Mouse (Mus musculus): Measurements from ENCODE around the gene Cdh23. TPM values are rescaled to one million over a fixed set of nuclear protein-coding genes. Genes with fewer than 3 reads are reported as not detected.

The Cdh23 gene
- polyA plus RNA-seq, 1 experiment from 2014 or later = 4.7 TPM

DNA sequence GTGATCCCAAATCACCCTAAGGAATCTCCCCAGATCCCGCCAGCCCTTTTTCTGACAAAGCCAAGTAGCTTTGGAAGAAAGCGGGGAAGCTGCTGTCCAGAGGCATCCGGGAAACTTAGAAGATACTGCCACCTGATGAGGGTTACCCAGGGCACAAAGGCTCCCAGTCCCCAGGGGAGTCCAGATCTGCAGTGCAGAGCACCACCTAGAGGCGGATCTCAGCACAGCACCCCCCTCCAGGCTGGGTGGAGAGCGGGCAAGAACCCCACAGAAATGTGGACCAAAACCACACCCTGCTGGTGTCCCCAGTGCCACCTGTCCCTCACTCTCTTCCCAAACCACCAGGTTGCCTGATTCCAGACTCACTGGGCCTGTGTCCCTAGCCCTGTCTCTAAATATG, 685 bp upstream of the Cdh23 start:
- 11% methylated on average over 5 of the region's 5 CpGs for WGBS
- Histone ChIP-seq H3K4me1 (ENCODE audit: control insufficient read depth, insufficient read depth, low read length) (no peaks in the 10 kb centered on the region), H3K27ac (ENCODE audit: low read length) (no peak overlapping the region), H3K27me3 (ENCODE audit: control insufficient read depth, insufficient read depth, low read depth, low read length) (no peaks in the 10 kb centered on the region), H3K9ac (ENCODE audit: low read depth, low read length) (no peak overlapping the region), H3K36me3 (ENCODE audit: control insufficient read depth, insufficient read depth, low read length) (no peaks in the 10 kb centered on the region), H3K9me3 (replicated peaks; ENCODE audit: control insufficient read depth, low read length, poor library complexity, severe bottlenecking) (no peaks in the 10 kb centered on the region), H3K4me2 (ENCODE audit: low read length) (no peak overlapping the region), H3K4me3 (ENCODE audit: low read depth, low read length) (no peak overlapping the region)
- ATAC-seq = no peak

GRCm38 (mm10) chr10:60691671-60692390, 4.5 kb downstream of the Cdh23 start:
- Histone ChIP-seq H3K4me2 (ENCODE audit: low read length) (no peak overlapping the region), H3K4me1 (ENCODE audit: control insufficient read depth, insufficient read depth, low read length) (no peaks in the 10 kb centered on the region; the same call in 1 of the 2 replicates), H3K27ac (ENCODE audit: low read length) (no peak overlapping the region), H3K4me3 (ENCODE audit: low read depth, low read length) (no peak overlapping the region), H3K36me3 (ENCODE audit: control insufficient read depth, insufficient read depth, low read length) (no peaks in the 10 kb centered on the region), H3K27me3 (ENCODE audit: control insufficient read depth, insufficient read depth, low read depth, low read length) (peaks cover 14% of the 10 kb centered on the region), H3K9me3 (replicated peaks; ENCODE audit: control insufficient read depth, low read length, poor library complexity, severe bottlenecking) (no peaks in the 10 kb centered on the region), H3K9ac (ENCODE audit: low read depth, low read length) (no peak overlapping the region)
- WGBS = 64% methylated on average over 20 of the region's 20 CpGs
- ATAC-seq = no peak

GRCm38 (mm10) chr10:60690960-60691359, 5.3 kb downstream of the Cdh23 start:
- 54% methylated on average over 6 of the region's 6 CpGs for WGBS
- ATAC-seq = no peak
- no peak overlapping the region for H3K9ac ChIP-seq (ENCODE audit: low read depth, low read length)
- no peaks in the 10 kb centered on the region for H3K36me3 ChIP-seq (ENCODE audit: control insufficient read depth, insufficient read depth, low read length)
- no peak overlapping the region for H3K4me2 ChIP-seq (ENCODE audit: low read length)
- no peaks in the 10 kb centered on the region for H3K9me3 ChIP-seq (replicated peaks; ENCODE audit: control insufficient read depth, low read length, poor library complexity, severe bottlenecking)
- peaks cover 8% of the 10 kb centered on the region for H3K4me1 ChIP-seq (ENCODE audit: control insufficient read depth, insufficient read depth, low read length)
- H3K4me3 ChIP-seq (ENCODE audit: low read depth, low read length) = no peak overlapping the region
- H3K27ac ChIP-seq (ENCODE audit: low read length) = no peak overlapping the region
- H3K27me3 ChIP-seq (ENCODE audit: control insufficient read depth, insufficient read depth, low read depth, low read length) = peaks cover 22% of the 10 kb centered on the region

GRCm38 (mm10) chr10:60689396-60689795, 6.9 kb downstream of the Cdh23 start:
- H3K27ac ChIP-seq (ENCODE audit: low read length) = no peak overlapping the region
- peaks cover 8% of the 10 kb centered on the region for H3K4me1 ChIP-seq (ENCODE audit: control insufficient read depth, insufficient read depth, low read length)
- H3K4me2 ChIP-seq (ENCODE audit: low read length) = no peak overlapping the region
- no peaks in the 10 kb centered on the region for H3K9me3 ChIP-seq (replicated peaks; ENCODE audit: control insufficient read depth, low read length, poor library complexity, severe bottlenecking)
- H3K9ac ChIP-seq (ENCODE audit: low read depth, low read length) = no peak overlapping the region
- 81% methylated on average over 4 of the region's 4 CpGs for WGBS
- H3K4me3 ChIP-seq (ENCODE audit: low read depth, low read length) = no peak overlapping the region
- no peak for ATAC-seq
- peaks cover 37% of the 10 kb centered on the region for H3K27me3 ChIP-seq (ENCODE audit: control insufficient read depth, insufficient read depth, low read depth, low read length)
- no peaks in the 10 kb centered on the region for H3K36me3 ChIP-seq (ENCODE audit: control insufficient read depth, insufficient read depth, low read length)

GRCm38 (mm10) chr10:60687011-60687776, 9.1 kb downstream of the Cdh23 start:
- Histone ChIP-seq H3K9ac (ENCODE audit: low read depth, low read length) (peak overlapping the region; percentile 76), H3K27ac (ENCODE audit: low read length) (no peak overlapping the region), H3K4me2 (ENCODE audit: low read length) (peak overlapping the region; percentile 99), H3K36me3 (ENCODE audit: control insufficient read depth, insufficient read depth, low read length) (no peaks in the 10 kb centered on the region), H3K4me3 (ENCODE audit: low read depth, low read length) (peak overlapping the region; percentile 66), H3K27me3 (ENCODE audit: control insufficient read depth, insufficient read depth, low read depth, low read length) (peaks cover 44% of the 10 kb centered on the region), H3K4me1 (ENCODE audit: control insufficient read depth, insufficient read depth, low read length) (peaks cover 8% of the 10 kb centered on the region), H3K9me3 (replicated peaks; ENCODE audit: control insufficient read depth, low read length, poor library complexity, severe bottlenecking) (no peaks in the 10 kb centered on the region)
- 0% methylated on average over 75 of the region's 76 CpGs for WGBS
- ATAC-seq = peak; percentile 84

- peak overlapping the region; percentile 47 for H3K9ac ChIP-seq (ENCODE audit: low read depth, low read length)
- no peaks in the 10 kb centered on the region for H3K36me3 ChIP-seq (ENCODE audit: control insufficient read depth, insufficient read depth, low read length)
- H3K27me3 ChIP-seq (ENCODE audit: control insufficient read depth, insufficient read depth, low read depth, low read length) = peaks cover 44% of the 10 kb centered on the region
- ATAC-seq = peak; percentile 19; the same call in 1 of the 2 replicates
- no peak overlapping the region for H3K27ac ChIP-seq (ENCODE audit: low read length)
- peak overlapping the region; percentile 66 for H3K4me3 ChIP-seq (ENCODE audit: low read depth, low read length)
- no peaks in the 10 kb centered on the region for H3K9me3 ChIP-seq (replicated peaks; ENCODE audit: control insufficient read depth, low read length, poor library complexity, severe bottlenecking)
- H3K4me1 ChIP-seq (ENCODE audit: control insufficient read depth, insufficient read depth, low read length) = peaks cover 8% of the 10 kb centered on the region
- WGBS = under 1% methylated on average over 37 of the region's 37 CpGs
- H3K4me2 ChIP-seq (ENCODE audit: low read length) = peak overlapping the region; percentile 99
These were observed 9.7 kb downstream of the Cdh23 start for GRCm38 (mm10) chr10:60686641-60686975.

DNA sequence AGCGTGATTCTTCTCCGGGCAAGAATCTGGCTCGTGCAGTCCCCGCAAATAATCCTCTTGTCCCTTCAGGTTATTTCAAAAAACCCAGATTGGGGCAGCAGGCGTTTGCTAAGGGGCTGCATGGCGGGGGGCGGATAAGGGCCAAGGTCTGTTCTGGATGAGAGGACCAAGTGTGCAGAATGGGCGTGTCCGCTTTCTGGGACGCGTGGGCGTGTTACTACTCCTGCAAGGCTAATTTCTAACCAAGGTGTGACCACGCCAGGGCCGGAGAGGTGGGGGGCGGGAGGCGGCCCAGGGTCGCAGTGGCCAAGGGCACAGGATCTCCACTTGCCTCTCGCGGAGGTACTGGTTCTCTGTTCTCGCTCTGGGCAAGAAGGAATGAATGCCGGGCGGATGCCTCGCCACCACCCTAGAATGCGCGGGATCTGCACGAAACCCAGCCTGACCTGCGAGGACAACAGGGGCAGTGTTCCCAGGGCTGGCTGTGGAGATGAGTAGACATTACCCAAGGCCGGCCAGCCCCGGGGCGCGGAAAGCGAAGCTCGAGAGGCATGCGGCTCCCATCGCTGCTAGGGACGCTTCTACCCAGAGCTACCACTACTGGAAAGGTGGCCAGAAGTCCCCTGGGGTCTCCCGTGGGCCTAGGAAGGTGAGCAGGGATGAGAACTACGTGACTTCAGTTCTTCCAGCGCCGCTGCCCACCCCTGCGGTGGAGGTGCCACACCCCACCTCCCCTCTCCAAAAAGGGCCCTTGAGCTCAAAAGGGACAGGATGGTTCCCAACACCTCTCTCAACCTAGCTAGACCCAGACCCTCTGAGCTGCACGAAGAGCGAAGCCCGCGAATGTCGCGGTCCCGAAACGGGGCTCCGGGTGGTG, 10.3 kb downstream of the Cdh23 start:
- peak overlapping the region; percentile 24 for H3K9ac ChIP-seq (ENCODE audit: low read depth, low read length)
- no peaks in the 10 kb centered on the region for H3K9me3 ChIP-seq (replicated peaks; ENCODE audit: control insufficient read depth, low read length, poor library complexity, severe bottlenecking)
- H3K36me3 ChIP-seq (ENCODE audit: control insufficient read depth, insufficient read depth, low read length) = no peaks in the 10 kb centered on the region
- 5% methylated on average over 50 of the region's 50 CpGs for WGBS
- H3K4me2 ChIP-seq (ENCODE audit: low read length) = peak overlapping the region; percentile 99
- peak overlapping the region; percentile 66 for H3K4me3 ChIP-seq (ENCODE audit: low read depth, low read length)
- no peak overlapping the region for H3K27ac ChIP-seq (ENCODE audit: low read length)
- no peak for ATAC-seq
- H3K4me1 ChIP-seq (ENCODE audit: control insufficient read depth, insufficient read depth, low read length) = peaks cover 8% of the 10 kb centered on the region
- peaks cover 44% of the 10 kb centered on the region for H3K27me3 ChIP-seq (ENCODE audit: control insufficient read depth, insufficient read depth, low read depth, low read length)

DNA sequence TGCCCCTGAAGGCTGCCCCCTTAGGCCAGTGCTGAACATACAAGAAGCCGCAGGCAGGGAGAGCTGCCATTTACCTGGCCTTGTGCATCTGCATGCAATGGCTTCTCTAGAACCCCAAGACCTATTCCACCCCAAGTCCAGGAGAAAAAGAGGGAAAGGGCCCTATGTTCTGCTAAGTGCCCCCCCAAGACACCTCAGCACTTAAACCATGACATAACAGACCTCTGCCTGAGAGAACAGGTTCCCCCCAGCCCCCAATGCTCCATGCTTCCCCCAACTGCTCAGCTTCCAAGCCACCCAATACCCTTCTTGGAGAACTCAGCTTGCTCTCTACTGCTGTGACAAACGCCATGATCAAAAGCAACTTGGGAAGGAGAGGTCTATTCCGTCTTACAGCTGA, 17.4 kb downstream of the Cdh23 start:
- Histone ChIP-seq H3K9ac (ENCODE audit: low read depth, low read length) (no peak overlapping the region), H3K27me3 (ENCODE audit: control insufficient read depth, insufficient read depth, low read depth, low read length) (peaks cover 2% of the 10 kb centered on the region; the same call in 1 of the 2 replicates), H3K4me2 (ENCODE audit: low read length) (no peak overlapping the region), H3K9me3 (replicated peaks; ENCODE audit: control insufficient read depth, low read length, poor library complexity, severe bottlenecking) (no peaks in the 10 kb centered on the region), H3K36me3 (ENCODE audit: control insufficient read depth, insufficient read depth, low read length) (no peaks in the 10 kb centered on the region), H3K27ac (ENCODE audit: low read length) (no peak overlapping the region), H3K4me1 (ENCODE audit: control insufficient read depth, insufficient read depth, low read length) (no peaks in the 10 kb centered on the region), H3K4me3 (ENCODE audit: low read depth, low read length) (no peak overlapping the region)
- no peak for ATAC-seq
- 86% methylated on average over 3 of the region's 3 CpGs for WGBS
